Mouse (Mus musculus) midbrain, postnatal 0 days (tissue): ENCODE measurements around the gene Bola3. TPM values are rescaled to one million over a fixed set of nuclear protein-coding genes. Genes with fewer than 3 reads are reported as not detected.

ENCODE experiments used
- ATAC-seq: fragments of 200-750 bp; cut with Nextera tagmentation; 2 replicates; pipeline ENCODE4 v1.8.0; 2017; ENCODE audit warnings: moderate number of reproducible peaks, mild to moderate bottlenecking, moderate TSS enrichment, moderate library complexity; ENCODE audit not compliant: low FRiP score
- DNase-seq: peaks from one replicate; pipeline ENCODE4 v3.0.0-alpha.2; 2015; ENCODE audit warnings: low spot score
- H3K27ac ChIP-seq: fragments of 300-500 bp; sonication (generic); 2 replicates; pipeline ENCODE4 v1.5.1; 2014; ENCODE audit warnings: low read depth, mild to moderate bottlenecking, low read length, mixed read lengths
- H3K27me3 ChIP-seq: fragments of 300-500 bp; sonication (generic); 2 replicates; pipeline ENCODE4 v1.6.1; 2014; ENCODE audit warnings: low read length, control low read depth, mixed read lengths; ENCODE audit not compliant: insufficient read depth
- H3K36me3 ChIP-seq: fragments of 300-500 bp; sonication (generic); 2 replicates; pipeline ENCODE4 v1.6.1; 2014; ENCODE audit warnings: low read length, control low read depth, mixed read lengths; ENCODE audit not compliant: insufficient read depth
- H3K4me1 ChIP-seq: fragments of 300-500 bp; sonication (generic); 2 replicates; pipeline ENCODE4 v1.6.1; 2014; ENCODE audit warnings: mild to moderate bottlenecking, control low read depth, antibody characterized with exemption, low read length, mixed read lengths; ENCODE audit not compliant: insufficient read depth
- H3K4me2 ChIP-seq: fragments of 300-500 bp; sonication (generic); 2 replicates; pipeline ENCODE4 v1.6.1; 2014; ENCODE audit warnings: low read depth, mild to moderate bottlenecking, low read length, mixed read lengths; ENCODE audit not compliant: poor library complexity, severe bottlenecking
- H3K4me3 ChIP-seq: fragments of 300-500 bp; sonication (generic); 2 replicates; pipeline ENCODE4 v1.5.1; 2014; ENCODE audit warnings: low read depth, mild to moderate bottlenecking, low read length, moderate library complexity
- H3K9ac ChIP-seq: fragments of 300-500 bp; sonication (generic); replicated peaks from 2 replicates; pipeline ENCODE4 v1.6.1; 2014; ENCODE audit warnings: mild to moderate bottlenecking, low read length, moderate library complexity, mixed read lengths; ENCODE audit not compliant: poor library complexity, severe bottlenecking
- H3K9me3 ChIP-seq: fragments of 300-500 bp; sonication (generic); 2 replicates; pipeline ENCODE4 v1.6.1; 2016; ENCODE audit warnings: low read length, control low read depth
- CTCF ChIP-seq: IDR thresholded peaks from 2 replicates; pipeline ENCODE4 v1.5.1; 2016; ENCODE audit warnings: antibody characterized with exemption, mild to moderate bottlenecking
- WGBS: fragments of 180-500 bp; shearing (Covaris S2); extraction: QIAGEN DNeasy Blood & Tissue Kit; methylation state at CpG from one replicate; pipeline ENCODE4 v1.1.7; 2014; 5-methylcytosine and 5-hydroxymethylcytosine counted together
- polyA plus RNA-seq: library from polyadenylated mRNA; unstranded; fragments of >200 nt; fragmentation: Nextera tagmentation; extraction: Ambion mirVana; gene quantifications from 2 replicates; pipeline ENCODE4 v1.2.1, GENCODE M21; 2015
- total RNA-seq: library from RNA; depleted of rRNA; stranded (reverse); fragments of >200 nt; gene quantifications from 2 replicates; pipeline ENCODE4 v1.2.3, GENCODE M21; 2014

Gene Bola3
- total and polyA plus RNA-seq, 2 experiments from 2014 or later, result 9.6 to 46.2 TPM

- 82% methylated on average over 7 of the region's 7 CpGs for WGBS
- no peak for TF ChIP-seq CTCF
- ATAC-seq, result no peak
These were observed 1.2 kb downstream of the Bola3 start for GRCm38 (mm10) chr6:83350172-83350571.

GRCm38 (mm10) chr6:83350851-83351405, 2.0 kb downstream of the Bola3 start:
- ATAC-seq, result no peak
- no peak overlapping the region for H3K9ac ChIP-seq
- H3K27me3 ChIP-seq, result no peaks in the 10 kb centered on the region
- peaks cover 3% of the 10 kb centered on the region; the same call in 1 of the 2 replicates for H3K4me1 ChIP-seq
- no peak overlapping the region for H3K27ac ChIP-seq
- no peak overlapping the region for H3K4me2 ChIP-seq
- H3K36me3 ChIP-seq, result peaks cover 5% of the 10 kb centered on the region
- no peak for TF ChIP-seq CTCF
- no peaks in the 10 kb centered on the region for H3K9me3 ChIP-seq
- DNase-seq, result no peak
- WGBS, result 90% methylated on average over 16 of the region's 16 CpGs
- H3K4me3 ChIP-seq, result no peak overlapping the region

More at GRCm38 (mm10) chr6:83350172-83350571, 1.2 kb downstream of the Bola3 start:
- Histone ChIP-seq H3K36me3 (peaks cover 5% of the 10 kb centered on the region), H3K4me1 (peaks cover 3% of the 10 kb centered on the region; the same call in 1 of the 2 replicates), H3K4me2 (peak overlapping the region; percentile 63), H3K9ac (peak overlapping the region; percentile 95; the same call in 1 of the 2 replicates), H3K4me3 (peak overlapping the region; percentile 74), H3K27ac (no peak overlapping the region), H3K9me3 (no peaks in the 10 kb centered on the region), H3K27me3 (no peaks in the 10 kb centered on the region)
- DNase-seq, result no peak

DNA sequence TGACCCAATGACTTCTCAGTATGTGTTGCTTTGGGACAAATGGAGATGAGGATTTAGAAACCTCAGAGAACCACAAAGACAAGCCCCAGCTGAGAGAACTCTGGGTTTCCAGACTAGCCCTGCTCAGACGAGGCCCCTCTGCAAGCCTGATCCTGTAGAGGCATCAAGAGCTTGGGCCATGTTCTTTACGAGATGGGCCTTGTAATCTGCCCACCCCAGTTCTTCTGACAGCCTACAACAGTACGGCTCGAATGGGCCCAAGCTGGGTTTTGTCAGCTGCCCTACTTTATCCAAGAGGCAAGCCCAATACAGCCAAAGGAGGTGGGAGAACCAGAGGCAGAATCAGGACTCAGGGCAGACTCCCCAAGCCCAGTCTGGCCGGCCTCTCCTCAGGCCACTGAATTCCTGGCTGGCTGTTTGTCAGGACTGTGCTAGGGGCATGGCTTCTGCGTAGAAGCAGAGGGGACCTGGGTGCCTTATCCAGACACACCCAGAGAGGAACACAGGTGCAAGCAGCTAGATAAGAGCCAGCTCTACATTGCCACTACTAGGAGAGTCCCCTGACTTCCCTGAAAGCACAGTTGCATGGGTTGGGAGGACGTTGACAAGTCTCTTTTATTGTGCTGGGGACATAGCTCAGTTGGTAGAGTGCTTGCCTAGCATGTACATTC, 2.7 kb downstream of the Bola3 start:
- TF ChIP-seq CTCF, result no peak
- ATAC-seq (no peak), DNase-seq (no peak)
- Histone ChIP-seq H3K9me3 (no peaks in the 10 kb centered on the region), H3K4me2 (no peak overlapping the region), H3K27me3 (no peaks in the 10 kb centered on the region), H3K4me1 (peaks cover 3% of the 10 kb centered on the region; the same call in 1 of the 2 replicates), H3K27ac (no peak overlapping the region), H3K36me3 (peaks cover 5% of the 10 kb centered on the region), H3K9ac (no peak overlapping the region), H3K4me3 (no peak overlapping the region)
- 77% methylated on average over 7 of the region's 7 CpGs for WGBS

GRCm38 (mm10) chr6:83352666-83353410, 3.9 kb downstream of the Bola3 start:
- H3K4me3 ChIP-seq, result no peak overlapping the region
- no peak overlapping the region for H3K9ac ChIP-seq
- H3K9me3 ChIP-seq, result no peaks in the 10 kb centered on the region
- no peak overlapping the region for H3K4me2 ChIP-seq
- WGBS, result 94% methylated on average over 24 of the region's 24 CpGs
- TF ChIP-seq CTCF, result no peak
- peaks cover 3% of the 10 kb centered on the region; the same call in 1 of the 2 replicates for H3K4me1 ChIP-seq
- DNase-seq (no peak), ATAC-seq (no peak)
- peaks cover 5% of the 10 kb centered on the region for H3K36me3 ChIP-seq
- no peak overlapping the region for H3K27ac ChIP-seq
- H3K27me3 ChIP-seq, result no peaks in the 10 kb centered on the region

DNA sequence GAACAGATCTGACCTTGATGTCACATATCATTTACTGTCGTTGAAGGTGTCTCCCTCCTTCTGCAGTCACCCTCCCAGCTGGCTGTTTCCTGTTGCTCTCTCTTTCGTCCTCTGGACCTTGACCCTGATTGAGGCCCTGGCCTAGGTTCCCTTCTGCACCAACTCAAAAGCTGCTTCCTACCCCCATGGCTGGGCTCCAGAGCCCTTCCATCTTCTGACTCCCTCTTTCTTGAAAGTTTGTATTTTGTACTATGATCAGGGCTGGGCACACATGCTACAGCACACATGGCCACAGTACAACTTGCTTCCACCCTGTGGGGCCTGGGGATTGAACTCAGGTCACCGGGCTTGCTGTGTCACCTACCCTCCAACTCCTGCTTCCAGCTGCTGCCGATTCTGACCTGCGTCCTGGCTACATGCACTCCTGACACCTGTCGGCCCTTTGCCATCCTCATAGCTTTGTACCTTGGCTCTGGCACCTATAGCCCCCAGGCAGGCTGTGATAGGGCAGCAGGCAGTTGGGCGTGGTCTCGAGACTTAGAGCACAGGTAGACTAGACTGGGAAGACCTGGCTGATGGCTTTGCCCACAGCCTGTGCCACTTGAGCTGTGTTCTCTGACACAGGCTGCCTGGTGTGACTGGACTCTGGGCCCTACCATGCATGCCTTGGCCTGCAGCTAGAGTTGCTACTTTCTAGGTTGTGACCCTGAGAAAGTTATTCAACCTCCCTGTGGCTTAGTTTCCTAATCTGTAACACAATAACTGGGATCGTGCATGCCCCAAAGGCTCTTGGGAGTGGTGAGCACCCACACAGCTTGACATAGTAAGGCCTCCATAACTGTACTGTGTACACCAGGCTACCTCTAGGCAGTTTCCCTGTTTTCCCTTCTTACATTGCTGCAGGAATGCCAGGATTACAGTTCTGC, 6.2 kb downstream of the Bola3 start:
- Histone ChIP-seq H3K9me3 (no peaks in the 10 kb centered on the region), H3K27ac (no peak overlapping the region), H3K9ac (no peak overlapping the region), H3K36me3 (peaks cover 16% of the 10 kb centered on the region), H3K4me3 (no peak overlapping the region), H3K27me3 (no peaks in the 10 kb centered on the region), H3K4me1 (peaks cover 3% of the 10 kb centered on the region; the same call in 1 of the 2 replicates), H3K4me2 (no peak overlapping the region)
- 87% methylated on average over 9 of the region's 9 CpGs for WGBS
- no peak for DNase-seq
- no peak for TF ChIP-seq CTCF
- no peak for ATAC-seq
